Mouse (Mus musculus): ENCODE data around the gene Tnnt1.

DNA sequence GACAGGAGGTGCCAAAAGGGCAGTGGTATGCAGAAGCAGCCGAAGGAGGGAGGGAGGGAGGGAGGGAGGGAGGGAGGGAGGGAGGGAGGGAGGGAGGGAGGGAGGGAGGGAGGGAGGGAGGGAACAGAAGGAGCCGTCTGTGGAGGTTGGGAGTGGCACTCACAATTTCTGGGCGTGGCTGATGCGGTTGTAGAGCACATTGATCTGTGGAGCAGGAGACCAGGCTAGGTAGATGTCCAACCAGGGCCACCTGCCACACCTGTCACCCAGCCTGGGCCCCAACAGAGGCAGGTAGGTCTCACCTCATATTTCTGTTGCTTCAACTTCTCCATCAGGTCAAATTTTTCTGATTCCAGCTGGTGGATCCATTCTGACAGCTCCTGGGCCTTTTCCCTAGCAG, 9.0 kb downstream of the Tnnt1 start:
- no peak for TF ChIP-seq EP300 (IDR thresholded peaks at IDR 0.05)
- no peak for TF ChIP-seq CTCF (IDR thresholded peaks at IDR 0.05)
